Mouse (Mus musculus) liver, adult 2 months (tissue): ENCODE data around the gene Arhgdig.
"Not testable (repeated sequence)": the region's sequence is repeated elsewhere in the genome, so short reads cannot be mapped to it uniquely, and the experiment has no call there.

Source experiments
- CTCF ChIP-seq: fragments of 200-500 bp; IDR thresholded peaks from 2 replicates; pipeline ENCODE4 v1.5.1; 2011; ENCODE audit warnings: low read depth, low read length, control low read depth
- POLR2A ChIP-seq: fragments of 200-500 bp; IDR thresholded peaks from 2 replicates; pipeline ENCODE4 v1.6.1; 2011; ENCODE audit warnings: low read length, control low read depth; ENCODE audit not compliant: insufficient read depth; ENCODE audit errors: extremely low read depth

- not testable (repeated sequence) for TF ChIP-seq CTCF, POLR2A
These were observed 16.1 kb downstream of the Arhgdig start for GRCm38 (mm10) chr17:26191486-26191885.
